In genomic region chr13:113031792-113032571, GRCm38 (mm10) we compare ENCODE assay signal across 9 mouse cellular contexts. TPM values are rescaled to one million over a fixed set of nuclear protein-coding genes. Genes with fewer than 3 reads are reported as not detected.
DNase-seq lines count a peak whose midpoint lies in the region; ATAC-seq and TF ChIP-seq lines count a peak whose summit lies in the region.
"Had no signal": no experiment of that assay in that cellular context is flagged by ENCODE, and none has a peak within 500 bp of the region (broad histone marks: within the 10 kb centered on the region; RNA-seq: fewer than 3 reads in every experiment).

No protein-coding gene starts in this region.

- WGBS in kidney, postnatal 0 days = under 1% methylated on average over 40 of the region's 40 CpGs
- under 1% methylated on average over 40 of the region's 40 CpGs for WGBS in forebrain, embryonic 10.5 days
- WGBS in midbrain, embryonic 11.5 days = 1% methylated on average over 40 of the region's 40 CpGs
- under 1% methylated on average over 40 of the region's 40 CpGs for WGBS in stomach, embryonic 16.5 days

- TF ChIP-seq CTCF in kidney, postnatal 0 days (IDR thresholded peaks at IDR 0.05; ENCODE audit: low read depth) = no peak

- peak; percentile 65 for DNase-seq in kidney, postnatal 0 days (ENCODE audit: low spot score)
- DNase-seq in kidney, adult 8-10 months = no peak
- DNase-seq in adrenal gland, postnatal 36 days = peak; percentile 28 to 34
- DNase-seq in forebrain, embryonic 10.5 days (ENCODE audit: extremely low spot score, low spot score) = peak; percentile 75
- peak; percentile 34 to 53 for DNase-seq in layer of hippocampus, postnatal 10 days (ENCODE audit: low spot score in 2 of 2)
- peak; percentile 98 for DNase-seq in midbrain, embryonic 11.5 days (ENCODE audit: low spot score, missing footprints)
- DNase-seq in ovary, postnatal 10 days (ENCODE audit: low spot score) = no peak

- 0 out of 2 replicates have a peak, but pooled peaks cover 3% of the 10 kb centered on the region for H3K4me1 ChIP-seq in kidney, postnatal 0 days (replicated peaks; ENCODE audit: insufficient read depth, low read length)
- H3K4me1 ChIP-seq in forebrain, embryonic 10.5 days = peaks cover 32% of the 10 kb centered on the region
- H3K4me1 ChIP-seq in midbrain, embryonic 11.5 days (ENCODE audit: control insufficient read depth, insufficient read depth, low read length) = peaks cover 6% of the 10 kb centered on the region; the same call in 1 of the 2 replicates
- peaks cover 12% of the 10 kb centered on the region; the same call in 1 of the 2 replicates for H3K4me1 ChIP-seq in stomach, embryonic 16.5 days (ENCODE audit: control insufficient read depth, insufficient read depth, low read length)

- H3K27ac ChIP-seq in kidney, postnatal 0 days = no peak overlapping the region
- H3K27ac ChIP-seq in forebrain, embryonic 10.5 days = peak overlapping the region; percentile 86
- no peak overlapping the region for H3K27ac ChIP-seq in midbrain, embryonic 11.5 days (ENCODE audit: low read depth, low read length)
- H3K27ac ChIP-seq in stomach, embryonic 16.5 days (ENCODE audit: low read length) = no peak overlapping the region

- no peaks in the 10 kb centered on the region for H3K9me3 ChIP-seq in kidney, postnatal 0 days (replicated peaks; ENCODE audit: low read length)
- H3K9me3 ChIP-seq in forebrain, embryonic 10.5 days = no peaks in the 10 kb centered on the region
- no peaks in the 10 kb centered on the region for H3K9me3 ChIP-seq in midbrain, embryonic 11.5 days (ENCODE audit: control insufficient read depth, low read length)
- no peaks in the 10 kb centered on the region for H3K9me3 ChIP-seq in stomach, embryonic 16.5 days (replicated peaks; ENCODE audit: control insufficient read depth, low read length)

- H3K4me3 ChIP-seq in kidney, postnatal 0 days (replicated peaks; ENCODE audit: low read depth, low read length) = peak overlapping the region; percentile 46
- peak overlapping the region; percentile 62 for H3K4me3 ChIP-seq in forebrain, embryonic 10.5 days
- peak overlapping the region; percentile 43 for H3K4me3 ChIP-seq in midbrain, embryonic 11.5 days (ENCODE audit: low read depth, low read length)
- H3K4me3 ChIP-seq in stomach, embryonic 16.5 days (replicated peaks; ENCODE audit: low read length) = peak overlapping the region; percentile 57

- peaks cover 17% of the 10 kb centered on the region for H3K27me3 ChIP-seq in kidney, postnatal 0 days (ENCODE audit: insufficient read depth, low read length)
- peaks cover 85% of the 10 kb centered on the region for H3K27me3 ChIP-seq in forebrain, embryonic 10.5 days (ENCODE audit: poor library complexity, severe bottlenecking)
- peaks cover 32% of the 10 kb centered on the region for H3K27me3 ChIP-seq in midbrain, embryonic 11.5 days (ENCODE audit: control insufficient read depth, insufficient read depth, low read length)
- peaks cover 26% of the 10 kb centered on the region for H3K27me3 ChIP-seq in stomach, embryonic 16.5 days (ENCODE audit: control insufficient read depth, insufficient read depth, low read length)

- no peaks in the 10 kb centered on the region for H3K36me3 ChIP-seq in kidney, postnatal 0 days (ENCODE audit: insufficient read depth, low read length)
- H3K36me3 ChIP-seq in forebrain, embryonic 10.5 days (replicated peaks) = no peaks in the 10 kb centered on the region
- no peaks in the 10 kb centered on the region for H3K36me3 ChIP-seq in midbrain, embryonic 11.5 days (ENCODE audit: control insufficient read depth, insufficient read depth, low read length)
- H3K36me3 ChIP-seq in stomach, embryonic 16.5 days (ENCODE audit: control insufficient read depth, insufficient read depth, low read length) = no peaks in the 10 kb centered on the region

- H3K4me2 ChIP-seq in kidney, postnatal 0 days (ENCODE audit: low read length) = peak overlapping the region; percentile 97
- H3K4me2 ChIP-seq in midbrain, embryonic 11.5 days = peak overlapping the region; percentile 90
- peak overlapping the region; percentile 97 for H3K4me2 ChIP-seq in stomach, embryonic 16.5 days (ENCODE audit: low read depth, low read length)

- peak; percentile 61; the same call in 1 of the 2 replicates for ATAC-seq in kidney, postnatal 0 days (replicated peaks; ENCODE audit: low FRiP score, low read depth)
- peak; percentile 74 for ATAC-seq in midbrain, embryonic 11.5 days (ENCODE audit: low FRiP score)
- peak; percentile 9; the same call in 1 of the 2 replicates for ATAC-seq in stomach, embryonic 16.5 days (ENCODE audit: insufficient read depth, low FRiP score)

- H3K9ac ChIP-seq in kidney, postnatal 0 days (ENCODE audit: low read depth, low read length) = peak overlapping the region; percentile 41; the same call in 1 of the 2 replicates
- peak overlapping the region; percentile 76 for H3K9ac ChIP-seq in midbrain, embryonic 11.5 days (ENCODE audit: low read length)
- H3K9ac ChIP-seq in stomach, embryonic 16.5 days (ENCODE audit: low read length) = peak overlapping the region; percentile 72

RNA-seq across cellular contexts. Expression of gene Cdc20b, which starts 2.9 kb away (rescaled TPM):
- not detected in 2 replicates for polyA plus RNA-seq in kidney, postnatal 0 days (2015; fragmentation: Nextera tagmentation; extraction: Ambion mirVana)
- not detected for total RNA-seq in adrenal gland, postnatal 36 days (2021)
- 0.31 TPM in 1 of 2 replicates, not detected in the other for polyA plus RNA-seq in forebrain, embryonic 10.5 days (2016; fragmentation: Nextera tagmentation; extraction: Ambion mirVana)
- under 1 TPM in 1 of 2 experiments, not detected in 1; 0.30 TPM for total RNA-seq in layer of hippocampus, postnatal 10 days (2021)
- polyA plus RNA-seq in midbrain, embryonic 11.5 days (2014; fragmentation: Nextera tagmentation; extraction: Ambion mirVana) = not detected in 2 replicates
- 0.08 TPM in 1 of 2 replicates, not detected in the other for polyA plus RNA-seq in stomach, embryonic 16.5 days (2015; fragmentation: Nextera tagmentation; extraction: Ambion mirVana)
- total RNA-seq: neutrophil, adult 5-6 weeks had no signal

RNA-seq across cellular contexts. Expression of gene Gpx8, which starts 14.2 kb away (rescaled TPM):
- polyA plus RNA-seq in kidney, postnatal 0 days (2015; fragmentation: Nextera tagmentation; extraction: Ambion mirVana) = 153 and 165 TPM in 2 replicates
- 100 to 1,000 TPM; 101 to 120 TPM for total RNA-seq in adrenal gland, postnatal 36 days (2021)
- 78.8 and 85.3 TPM in 2 replicates for polyA plus RNA-seq in forebrain, embryonic 10.5 days (2016; fragmentation: Nextera tagmentation; extraction: Ambion mirVana)
- total RNA-seq in layer of hippocampus, postnatal 10 days (2021) = 10 to 100 TPM; 15.5 to 18.5 TPM
- polyA plus RNA-seq in midbrain, embryonic 11.5 days (2014; fragmentation: Nextera tagmentation; extraction: Ambion mirVana) = 117 and 123 TPM in 2 replicates
- polyA plus RNA-seq in stomach, embryonic 16.5 days (2015; fragmentation: Nextera tagmentation; extraction: Ambion mirVana) = 143 and 156 TPM in 2 replicates
- total RNA-seq: neutrophil, adult 5-6 weeks had no signal

RNA-seq across cellular contexts. Expression of gene Mcidas, which starts 38.3 kb away (rescaled TPM):
- polyA plus RNA-seq in kidney, postnatal 0 days (2015; fragmentation: Nextera tagmentation; extraction: Ambion mirVana) = 0.05 TPM in 1 of 2 replicates, not detected in the other
- not detected for total RNA-seq in adrenal gland, postnatal 36 days (2021)
- polyA plus RNA-seq in forebrain, embryonic 10.5 days (2016; fragmentation: Nextera tagmentation; extraction: Ambion mirVana) = 1.3 and 2.0 TPM in 2 replicates
- under 1 TPM; 0.36 to 0.48 TPM for total RNA-seq in layer of hippocampus, postnatal 10 days (2021)
- 0.12 TPM in 2 replicates for polyA plus RNA-seq in midbrain, embryonic 11.5 days (2014; fragmentation: Nextera tagmentation; extraction: Ambion mirVana)
- 0.21 and 0.30 TPM in 2 replicates for polyA plus RNA-seq in stomach, embryonic 16.5 days (2015; fragmentation: Nextera tagmentation; extraction: Ambion mirVana)
- total RNA-seq: neutrophil, adult 5-6 weeks had no signal

RNA-seq across cellular contexts. Expression of gene Ccno, which starts 44.4 kb away (rescaled TPM):
- 0.29 and 0.33 TPM in 2 replicates for polyA plus RNA-seq in kidney, postnatal 0 days (2015; fragmentation: Nextera tagmentation; extraction: Ambion mirVana)
- total RNA-seq in adrenal gland, postnatal 36 days (2021) = under 1 TPM; 0.70 to 0.92 TPM
- 1.9 and 3.0 TPM in 2 replicates for polyA plus RNA-seq in forebrain, embryonic 10.5 days (2016; fragmentation: Nextera tagmentation; extraction: Ambion mirVana)
- total RNA-seq in layer of hippocampus, postnatal 10 days (2021) = 1 to 10 TPM; 1.4 to 1.7 TPM
- polyA plus RNA-seq in midbrain, embryonic 11.5 days (2014; fragmentation: Nextera tagmentation; extraction: Ambion mirVana) = 0.39 and 0.68 TPM in 2 replicates
- 0.63 and 0.97 TPM in 2 replicates for polyA plus RNA-seq in stomach, embryonic 16.5 days (2015; fragmentation: Nextera tagmentation; extraction: Ambion mirVana)

Comparison
In these comparisons a context has a peak if more than half of its experiments do, and no peak if none do; other contexts are left out.
1. DNase-seq: peak in kidney, postnatal 0 days (single experiment), adrenal gland, postnatal 36 days (2 of 2), forebrain, embryonic 10.5 days (single experiment), layer of hippocampus, postnatal 10 days (2 of 2) and midbrain, embryonic 11.5 days (single experiment); none in kidney, adult 8-10 months (0 of 2) and ovary, postnatal 10 days (single experiment).
2. ATAC-seq: peak in every context shown above with its lines; median percentile 74 in midbrain, embryonic 11.5 days; 61 in kidney, postnatal 0 days; 9 in stomach, embryonic 16.5 days.
3. Peak in every context shown above with its lines, with median percentiles within 50 percentile points of each other: H3K4me2 ChIP-seq, H3K4me3 ChIP-seq and H3K9ac ChIP-seq.